Mouse (Mus musculus) ovary, postnatal 36 days (tissue): ENCODE data around the gene Spdye4c.

ENCODE experiments used
- DNase-seq: peaks from one replicate; pipeline ENCODE4 v3.0.0; 2022; ENCODE audit warnings: low spot score, mixed read lengths

Gene Spdye4c

DNA sequence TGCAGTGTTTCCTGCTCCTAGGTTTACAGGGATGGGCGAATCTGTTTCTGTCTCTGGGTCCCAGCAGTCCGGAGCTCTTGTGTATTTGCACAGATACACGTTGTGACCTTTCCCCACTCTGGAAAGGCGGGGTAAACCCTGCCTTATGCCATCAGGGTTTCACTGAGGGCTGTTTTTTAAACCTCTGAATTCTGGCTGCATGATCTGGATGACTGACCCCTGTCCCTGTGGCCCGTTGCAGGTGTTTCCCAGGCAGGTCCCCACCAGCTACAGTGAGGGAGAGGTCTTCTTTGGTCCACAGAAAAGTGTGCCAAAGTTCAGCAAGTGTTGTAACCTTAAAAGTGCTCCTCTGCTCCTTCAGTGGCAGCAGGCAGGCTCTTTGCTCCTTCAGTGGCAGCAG is 18.3 kb downstream of the Spdye4c start:
- DNase-seq = no peak

DNA sequence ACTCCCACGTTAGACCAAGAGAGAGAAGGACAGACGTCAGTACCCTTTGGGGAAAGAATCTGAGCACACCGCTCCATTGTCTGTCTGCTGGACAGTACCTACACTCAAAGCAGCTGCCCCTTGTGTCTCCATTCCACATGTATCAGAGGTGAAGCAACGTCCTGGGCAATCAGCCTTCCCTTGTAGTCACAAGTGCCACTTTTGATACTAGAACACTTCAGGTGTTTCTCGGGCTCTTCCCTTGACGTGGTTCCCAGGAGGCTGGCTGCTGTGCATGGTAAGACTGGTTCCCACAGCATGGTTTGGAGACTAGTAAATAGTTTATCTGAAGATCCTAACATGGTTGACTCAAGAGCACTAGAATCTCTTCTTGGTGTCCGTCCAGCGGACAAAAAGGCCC is 20.2 kb downstream of the Spdye4c start:
- DNase-seq = no peak

DNA sequence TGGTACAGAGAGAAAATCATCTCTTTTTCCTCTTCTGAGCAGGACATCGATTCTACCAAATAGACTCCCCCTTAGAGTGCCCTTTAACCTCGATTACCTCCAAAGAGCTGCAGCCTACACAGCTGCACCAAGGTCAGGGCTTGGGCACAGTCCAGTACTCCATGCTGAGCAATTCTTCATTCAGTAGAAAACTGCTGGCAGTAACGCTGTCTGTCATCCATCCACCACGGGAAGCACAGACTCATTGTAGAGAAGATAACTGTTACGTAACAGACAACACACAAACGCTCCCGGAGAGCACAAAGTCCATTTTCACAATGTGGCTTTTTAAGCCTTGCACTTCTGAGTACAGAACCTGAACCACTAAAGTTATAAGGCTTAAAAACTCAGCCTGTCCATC is 21.3 kb downstream of the Spdye4c start:
- DNase-seq = no peak

DNA sequence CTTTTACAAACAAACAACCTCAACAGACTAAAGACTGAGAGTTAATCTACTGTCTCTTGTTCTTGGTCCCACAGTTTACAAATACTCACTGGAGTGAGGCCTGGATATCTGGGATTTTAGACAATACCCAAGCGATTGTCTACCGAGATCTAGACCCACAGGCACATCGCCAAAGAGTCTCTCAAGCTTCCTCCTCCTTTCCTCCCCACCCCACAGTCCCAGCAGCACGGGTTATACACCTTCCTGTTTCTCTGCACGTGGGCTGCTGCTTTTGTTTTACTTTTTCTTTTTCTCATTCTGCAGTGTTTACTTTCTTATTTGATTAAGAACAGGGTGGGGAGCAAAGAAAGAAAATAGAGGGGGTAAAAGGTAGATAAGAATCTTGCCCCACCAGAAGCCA is 22.4 kb downstream of the Spdye4c start:
- DNase-seq = no peak

DNA sequence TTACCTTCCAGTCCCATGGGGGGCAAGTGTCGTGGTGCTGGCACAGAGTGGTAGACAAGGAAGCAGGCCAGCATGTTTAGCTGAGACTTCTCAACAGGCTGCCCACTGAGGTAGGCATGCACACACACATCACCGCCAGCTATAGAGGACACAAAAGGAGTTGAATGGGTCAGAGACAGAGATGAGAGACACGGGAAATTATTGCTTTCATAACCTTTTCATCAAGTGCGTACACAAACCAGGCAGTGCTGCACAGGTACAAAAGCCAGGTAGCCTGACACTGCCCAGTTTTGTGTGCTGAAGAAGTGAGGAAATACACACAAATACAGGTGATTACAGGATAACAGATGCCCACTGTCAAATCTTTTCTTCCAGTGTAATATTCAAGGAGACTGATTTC is 24.4 kb downstream of the Spdye4c start:
- DNase-seq = no peak

DNA sequence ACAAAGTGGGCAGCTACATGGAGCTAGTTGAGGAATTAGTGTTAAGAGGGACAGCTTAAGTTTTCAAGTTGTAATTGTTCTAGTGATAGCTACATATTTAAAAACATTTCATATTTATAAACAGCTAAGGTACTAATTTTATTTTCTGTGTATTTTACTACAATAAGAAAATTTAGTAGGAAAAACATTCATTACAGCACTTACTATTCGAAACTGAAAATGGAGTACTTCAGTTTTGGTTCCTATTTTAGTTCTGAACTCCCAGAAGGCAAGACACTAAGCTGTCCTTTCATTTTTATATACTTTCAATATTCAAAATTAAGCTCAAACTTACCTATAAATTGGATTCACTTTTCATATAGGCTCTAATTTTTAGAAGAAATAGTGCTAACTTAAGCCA is 29.6 kb downstream of the Spdye4c start:
- DNase-seq = no peak
